Mouse (Mus musculus) heart, embryonic 10.5 days (tissue): ENCODE results near the gene Ywhag. TPM values are rescaled to one million over a fixed set of nuclear protein-coding genes. Genes with fewer than 3 reads are reported as not detected.

Experiments
- DNase-seq: peaks from one replicate; pipeline ENCODE4 v3.0.0-alpha.2; 2017; ENCODE audit warnings: low spot score
- H3K27ac ChIP-seq: fragments of 300-500 bp; sonication (generic); 2 replicates; pipeline ENCODE4 v1.5.1; 2016; ENCODE audit warnings: mild to moderate bottlenecking
- H3K27me3 ChIP-seq: fragments of 300-500 bp; sonication (generic); 2 replicates; pipeline ENCODE4 v1.6.1; 2016; ENCODE audit warnings: mild to moderate bottlenecking; ENCODE audit not compliant: poor library complexity, insufficient read depth, severe bottlenecking
- H3K36me3 ChIP-seq: fragments of 300-500 bp; sonication (generic); 2 replicates; pipeline ENCODE4 v1.6.1; 2016; ENCODE audit warnings: mild to moderate bottlenecking, moderate library complexity
- H3K4me1 ChIP-seq: fragments of 300-500 bp; sonication (generic); 2 replicates; pipeline ENCODE4 v1.6.1; 2016; ENCODE audit warnings: mild to moderate bottlenecking
- H3K4me3 ChIP-seq: fragments of 300-500 bp; sonication (generic); 2 replicates; pipeline ENCODE4 v1.5.1; 2016; ENCODE audit warnings: mild to moderate bottlenecking, moderate library complexity
- H3K9me3 ChIP-seq: fragments of 300-500 bp; sonication (generic); 2 replicates; pipeline ENCODE4 v1.6.1; 2016; ENCODE audit warnings: mild to moderate bottlenecking, moderate library complexity
- WGBS: fragments of 180-500 bp; shearing (Covaris S2); methylation state at CpG from one replicate; pipeline ENCODE4 v1.1.7; 2016; 5-methylcytosine and 5-hydroxymethylcytosine counted together
- polyA plus RNA-seq: library from polyadenylated mRNA; unstranded; fragments of >200 nt; fragmentation: Nextera tagmentation; extraction: Ambion mirVana; gene quantifications from 2 replicates; pipeline ENCODE4 v1.2.1, GENCODE M21; 2016

Ywhag gene
- polyA plus RNA-seq, 1 experiment from 2014 or later: 227 TPM

DNA sequence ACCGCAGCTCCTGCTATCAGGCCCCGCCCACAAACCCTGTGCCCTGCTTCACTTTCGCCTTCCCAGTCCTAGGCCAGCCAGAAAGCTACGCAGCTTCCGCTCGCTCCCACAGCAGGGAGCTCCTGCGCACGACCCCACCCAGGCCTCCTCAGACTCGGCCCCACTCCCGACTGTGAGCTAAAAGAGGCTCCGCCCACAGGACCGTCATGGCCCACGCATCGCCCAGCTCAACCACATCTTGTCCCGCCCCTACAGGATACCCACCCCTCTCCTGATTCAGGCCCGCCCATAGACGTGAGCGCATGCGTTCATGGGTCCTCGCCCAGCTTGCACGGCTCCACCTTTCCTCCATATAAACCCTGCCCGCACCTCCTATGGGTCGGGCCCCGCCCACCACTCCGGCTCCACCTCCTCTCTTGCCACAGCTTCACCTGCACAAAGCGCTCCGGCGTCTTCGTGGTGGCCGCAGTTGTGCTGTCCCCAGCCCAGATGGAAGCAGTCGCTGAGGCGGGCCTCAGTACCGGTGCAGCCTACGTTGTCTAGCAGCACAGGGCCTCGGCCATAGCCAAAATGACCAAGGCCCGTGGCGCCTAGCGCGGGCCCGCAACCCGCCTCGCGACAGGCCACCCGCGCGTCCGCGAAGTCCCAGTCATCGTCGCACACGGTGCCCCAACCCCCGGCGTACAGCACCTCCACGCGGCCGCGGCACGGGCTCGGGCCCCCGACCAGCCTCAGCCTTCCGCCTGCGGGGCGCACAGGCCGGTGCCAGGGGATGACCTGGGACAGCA, 28.3 kb upstream of the Ywhag start:
- H3K27me3 ChIP-seq: peaks cover 19% of the 10 kb centered on the region
- H3K36me3 ChIP-seq: no peaks in the 10 kb centered on the region
- H3K9me3 ChIP-seq: no peaks in the 10 kb centered on the region
- peak overlapping the region; percentile 95 for H3K27ac ChIP-seq
- peaks cover 38% of the 10 kb centered on the region for H3K4me1 ChIP-seq
- peak; percentile 100 for DNase-seq
- H3K4me3 ChIP-seq: peak overlapping the region; percentile 68
- under 1% methylated on average over 64 of the region's 64 CpGs for WGBS

DNA sequence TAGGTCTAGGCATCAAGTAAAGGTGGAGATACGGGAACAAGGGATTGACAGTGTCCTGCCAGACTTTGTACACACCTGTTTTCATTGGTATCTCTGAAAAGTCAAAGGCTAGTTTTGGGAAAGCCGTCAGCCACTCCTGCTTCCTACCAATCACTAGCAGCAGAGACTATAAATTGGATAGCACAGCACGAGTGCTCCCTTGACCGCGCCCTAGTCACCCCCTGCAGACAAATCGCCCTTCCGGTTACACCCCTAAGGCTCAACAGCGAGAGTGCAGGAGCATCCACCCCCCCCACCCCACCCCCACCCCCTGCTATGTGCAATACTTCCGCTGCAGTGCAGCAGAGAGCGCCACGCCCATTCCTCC, 27.7 kb upstream of the Ywhag start:
- Histone ChIP-seq H3K27ac (peak overlapping the region; percentile 95), H3K4me3 (peak overlapping the region; percentile 68), H3K4me1 (peaks cover 38% of the 10 kb centered on the region), H3K9me3 (no peaks in the 10 kb centered on the region), H3K27me3 (peaks cover 19% of the 10 kb centered on the region), H3K36me3 (no peaks in the 10 kb centered on the region)
- WGBS: under 1% methylated on average over 11 of the region's 11 CpGs
- DNase-seq: no peak

DNA sequence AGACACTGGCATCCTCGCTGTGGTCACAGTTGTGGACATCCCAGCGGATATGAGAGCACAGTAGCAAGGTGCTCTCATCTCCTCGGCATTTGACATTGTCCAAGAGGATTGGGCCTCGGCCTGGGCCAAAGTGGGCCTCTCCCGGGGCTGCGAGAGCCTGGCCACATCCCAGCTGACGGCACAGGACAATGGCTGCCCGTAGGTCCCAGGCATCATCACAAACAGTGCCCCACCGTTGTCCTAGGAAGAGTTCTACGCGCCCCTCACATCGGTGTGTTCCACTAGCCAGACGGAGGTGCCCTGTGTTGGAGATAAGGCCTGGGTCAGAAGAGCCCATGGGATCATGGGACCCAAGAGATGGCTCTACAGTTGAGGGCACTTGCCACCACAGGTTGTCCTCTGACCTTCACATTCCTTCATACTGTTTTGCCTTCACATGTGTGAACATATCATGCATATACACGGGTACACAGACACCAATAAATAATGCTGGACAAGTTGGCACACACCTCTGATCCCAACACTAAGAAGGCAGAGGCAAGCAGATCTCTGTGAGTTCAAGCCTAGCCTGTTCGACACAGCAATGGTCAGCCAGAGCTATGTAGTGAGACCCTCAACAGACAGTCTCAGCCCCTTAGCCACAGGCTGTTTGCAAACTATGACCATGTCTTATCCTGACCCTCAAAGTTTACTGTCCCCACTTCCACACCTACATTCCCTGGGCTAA, 26.7 kb upstream of the Ywhag start:
- DNase-seq: no peak
- Histone ChIP-seq H3K9me3 (no peaks in the 10 kb centered on the region), H3K4me3 (peak overlapping the region; percentile 68; the same call in 1 of the 2 replicates), H3K27me3 (peaks cover 19% of the 10 kb centered on the region), H3K4me1 (peaks cover 38% of the 10 kb centered on the region), H3K27ac (peak overlapping the region; percentile 95), H3K36me3 (no peaks in the 10 kb centered on the region)
- 92% methylated on average over 15 of the region's 15 CpGs for WGBS

DNA sequence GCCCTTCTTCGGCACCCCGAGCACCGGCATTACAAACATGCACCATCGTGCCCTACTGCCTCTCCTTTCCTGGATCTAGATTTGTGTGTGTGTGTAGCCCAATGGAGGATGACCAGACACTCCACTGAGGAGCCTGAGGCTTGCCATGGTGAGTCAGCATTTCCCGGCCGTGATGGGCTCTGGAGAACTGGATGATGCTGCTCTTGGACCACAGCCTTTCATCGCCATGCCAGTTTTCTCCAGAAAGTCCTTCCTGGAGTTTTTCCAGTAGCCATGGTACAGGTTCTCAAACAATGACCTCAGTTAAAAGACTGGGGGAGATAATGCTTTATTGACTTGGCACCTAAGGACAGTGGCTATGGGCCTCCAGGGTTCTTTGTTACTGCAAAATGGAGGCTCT, 25.5 kb upstream of the Ywhag start:
- Histone ChIP-seq H3K36me3 (no peaks in the 10 kb centered on the region), H3K4me1 (peaks cover 31% of the 10 kb centered on the region), H3K9me3 (no peaks in the 10 kb centered on the region), H3K27me3 (peaks cover 8% of the 10 kb centered on the region), H3K4me3 (no peak overlapping the region), H3K27ac (peak overlapping the region; percentile 2; the same call in 1 of the 2 replicates)
- no peak for DNase-seq
- 91% methylated on average over 7 of the region's 7 CpGs for WGBS

DNA sequence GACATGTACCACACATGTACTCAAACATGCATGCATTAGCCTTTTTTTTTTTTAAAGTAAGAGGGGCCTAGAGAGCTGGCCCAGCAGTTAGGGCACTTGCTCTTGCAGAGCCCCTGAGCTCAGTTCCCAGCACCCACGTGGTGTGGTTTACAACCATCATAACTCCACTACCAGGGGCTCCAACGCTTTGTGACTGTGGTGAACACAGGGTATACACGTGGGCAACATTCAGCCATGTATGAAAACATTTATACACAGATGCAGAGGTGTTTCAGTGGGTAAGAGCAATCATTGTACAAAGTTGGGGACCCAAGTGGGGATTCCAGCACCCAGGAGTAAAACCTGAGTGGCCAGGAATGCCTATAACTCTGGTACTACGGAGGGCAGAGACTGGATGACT, 24.0 kb upstream of the Ywhag start:
- H3K4me3 ChIP-seq: no peak overlapping the region; the same call in 1 of the 2 replicates
- no peaks in the 10 kb centered on the region for H3K9me3 ChIP-seq
- no peaks in the 10 kb centered on the region for H3K27me3 ChIP-seq
- no peaks in the 10 kb centered on the region for H3K36me3 ChIP-seq
- WGBS: 87% methylated on average over 4 of the region's 4 CpGs
- DNase-seq: no peak
- peak overlapping the region; percentile 93 for H3K27ac ChIP-seq
- peaks cover 30% of the 10 kb centered on the region for H3K4me1 ChIP-seq

DNA sequence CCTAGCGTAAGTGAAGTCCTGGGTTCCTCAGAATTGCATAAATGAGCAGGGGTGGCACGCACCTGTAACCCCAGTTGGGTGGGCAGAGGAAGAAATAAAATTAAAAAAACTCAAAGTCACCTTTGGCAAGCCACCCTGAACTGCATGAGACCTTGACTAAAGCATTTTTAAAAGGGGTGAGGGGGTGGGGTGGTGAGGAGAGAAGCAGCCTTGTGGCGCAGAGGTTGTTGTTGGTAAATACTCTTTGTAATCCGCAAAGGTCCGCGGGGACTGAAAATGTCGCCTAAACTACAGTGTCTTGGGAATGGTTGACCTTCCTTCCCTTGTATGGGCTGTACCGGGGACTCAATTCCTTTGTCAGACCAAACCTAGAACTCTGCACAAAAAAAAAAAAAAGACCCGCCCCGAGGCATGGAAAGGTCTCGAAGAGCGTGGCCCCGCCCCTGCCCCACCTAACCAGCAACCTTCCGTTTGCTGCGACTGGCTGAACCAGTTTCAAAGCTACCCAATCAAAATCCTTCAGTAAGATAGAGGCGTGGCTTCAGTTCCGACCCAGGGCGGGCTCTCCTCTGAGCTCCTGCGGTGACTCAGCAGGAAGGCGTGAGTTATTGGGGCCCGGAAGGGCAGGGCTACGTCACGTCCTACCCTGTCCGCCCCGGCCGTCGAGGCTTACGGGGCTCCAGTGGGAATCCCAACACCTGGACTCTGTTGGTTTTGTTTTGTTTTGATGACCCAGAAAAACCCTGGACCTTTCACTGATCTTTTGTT, 23.0 kb upstream of the Ywhag start:
- H3K9me3 ChIP-seq: no peaks in the 10 kb centered on the region

DNA sequence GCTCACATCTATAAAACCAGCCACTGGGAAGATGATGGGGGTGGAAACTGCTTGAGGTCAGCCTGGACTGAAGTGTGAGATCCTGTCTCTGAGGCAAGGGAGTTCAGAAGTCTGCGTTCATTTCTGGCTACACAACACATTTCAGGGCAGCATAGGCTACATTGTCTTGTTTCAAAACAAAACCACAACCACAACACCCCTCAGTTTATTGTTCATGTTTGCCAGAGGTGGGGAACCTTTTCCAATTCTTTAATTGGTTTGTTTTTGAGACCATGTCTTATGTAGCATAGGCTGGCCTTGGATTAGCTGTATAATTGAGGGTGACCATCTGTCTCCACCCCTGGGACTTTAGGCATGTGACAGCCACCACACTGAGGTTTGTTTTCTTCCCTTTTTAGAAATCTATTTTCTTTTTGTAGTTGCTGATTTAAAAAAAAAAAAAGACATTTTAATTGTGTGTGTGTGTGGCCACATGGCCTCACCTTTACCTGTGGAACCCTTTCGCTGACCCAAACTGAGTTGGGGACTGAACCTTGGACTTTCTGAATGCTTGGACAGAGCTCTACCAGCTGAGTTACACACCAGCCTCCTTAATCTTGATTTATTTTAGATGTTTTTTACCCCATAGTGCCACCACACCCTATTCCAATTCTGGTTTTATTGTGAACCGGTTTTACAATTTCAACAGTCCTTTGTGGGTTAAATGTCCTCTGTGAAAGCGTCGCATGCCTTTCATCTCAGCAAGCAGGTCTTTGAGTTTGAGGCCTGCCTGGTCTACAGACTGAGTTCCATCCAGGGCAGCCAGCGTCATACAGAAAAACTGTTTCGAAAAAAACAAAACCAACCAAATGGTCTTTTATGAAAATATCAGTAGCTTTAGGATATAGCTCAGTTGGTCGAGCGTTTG, 22.1 kb upstream of the Ywhag start:
- Histone ChIP-seq H3K4me3 (peak overlapping the region; percentile 49), H3K9me3 (no peaks in the 10 kb centered on the region), H3K27ac (peak overlapping the region; percentile 93), H3K36me3 (no peaks in the 10 kb centered on the region), H3K4me1 (peaks cover 17% of the 10 kb centered on the region; the same call in 1 of the 2 replicates), H3K27me3 (no peaks in the 10 kb centered on the region)
- no peak for DNase-seq
- WGBS: 90% methylated on average over 9 of the region's 9 CpGs

More for the DNA sequence above, 23.0 kb upstream of the Ywhag start:
- H3K27ac ChIP-seq: peak overlapping the region; percentile 93
- peak; percentile 99 for DNase-seq
- H3K36me3 ChIP-seq: no peaks in the 10 kb centered on the region
- peaks cover 24% of the 10 kb centered on the region for H3K4me1 ChIP-seq
- no peaks in the 10 kb centered on the region for H3K27me3 ChIP-seq
- peak overlapping the region; percentile 49 for H3K4me3 ChIP-seq
- WGBS: 8% methylated on average over 28 of the region's 28 CpGs

DNA sequence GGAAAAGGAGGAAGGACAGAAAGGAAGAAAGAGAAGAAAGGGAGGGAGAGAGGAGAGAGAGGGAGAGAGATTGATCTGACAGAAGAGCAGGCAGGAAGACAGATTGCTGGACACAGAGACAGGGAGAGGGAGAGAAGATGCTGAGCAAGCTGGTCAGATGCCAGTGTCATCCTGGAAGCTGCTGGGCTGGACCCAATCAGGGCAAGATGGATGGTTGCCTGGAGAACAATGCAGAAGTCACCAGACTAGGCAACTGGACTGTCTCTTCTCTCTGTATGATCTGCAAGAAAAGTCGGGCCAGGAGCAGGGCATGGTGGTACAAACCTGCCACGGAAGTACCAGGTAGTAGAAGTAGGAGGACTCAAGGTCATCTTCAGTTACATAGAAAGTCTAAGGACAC, 18.4 kb upstream of the Ywhag start:
- H3K4me3 ChIP-seq: no peak overlapping the region
- H3K9me3 ChIP-seq: no peaks in the 10 kb centered on the region
- WGBS: 76% methylated on average over 2 of the region's 2 CpGs
- no peaks in the 10 kb centered on the region for H3K27me3 ChIP-seq
- no peaks in the 10 kb centered on the region for H3K36me3 ChIP-seq
- DNase-seq: no peak
- no peak overlapping the region for H3K27ac ChIP-seq
- peaks cover 7% of the 10 kb centered on the region for H3K4me1 ChIP-seq

DNA sequence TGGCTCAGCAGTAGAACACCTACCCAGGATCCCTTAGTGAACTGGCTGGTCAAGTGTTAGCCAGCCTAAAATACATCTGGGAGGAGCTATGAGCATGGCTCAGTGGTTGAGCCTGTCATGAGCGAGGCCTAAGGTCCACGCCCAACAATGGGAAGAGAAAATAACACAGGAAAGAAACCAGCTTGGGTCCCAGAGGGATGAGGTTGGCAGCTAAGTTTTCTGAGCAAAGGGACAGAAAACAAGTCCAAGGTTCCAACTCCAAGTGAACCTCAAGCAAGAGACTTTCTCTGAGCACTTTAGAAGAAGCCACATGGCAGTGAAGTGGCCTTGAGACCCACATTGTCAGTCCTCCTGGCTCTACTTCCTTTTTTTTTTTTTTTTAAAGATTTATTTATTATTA, 17.2 kb upstream of the Ywhag start:
- Histone ChIP-seq H3K27me3 (no peaks in the 10 kb centered on the region), H3K4me3 (no peak overlapping the region), H3K4me1 (peaks cover 8% of the 10 kb centered on the region), H3K36me3 (no peaks in the 10 kb centered on the region), H3K9me3 (no peaks in the 10 kb centered on the region), H3K27ac (peak overlapping the region; percentile 57; the same call in 1 of the 2 replicates)
- WGBS: 83% methylated on average over 2 of the region's 2 CpGs
- DNase-seq: no peak

DNA sequence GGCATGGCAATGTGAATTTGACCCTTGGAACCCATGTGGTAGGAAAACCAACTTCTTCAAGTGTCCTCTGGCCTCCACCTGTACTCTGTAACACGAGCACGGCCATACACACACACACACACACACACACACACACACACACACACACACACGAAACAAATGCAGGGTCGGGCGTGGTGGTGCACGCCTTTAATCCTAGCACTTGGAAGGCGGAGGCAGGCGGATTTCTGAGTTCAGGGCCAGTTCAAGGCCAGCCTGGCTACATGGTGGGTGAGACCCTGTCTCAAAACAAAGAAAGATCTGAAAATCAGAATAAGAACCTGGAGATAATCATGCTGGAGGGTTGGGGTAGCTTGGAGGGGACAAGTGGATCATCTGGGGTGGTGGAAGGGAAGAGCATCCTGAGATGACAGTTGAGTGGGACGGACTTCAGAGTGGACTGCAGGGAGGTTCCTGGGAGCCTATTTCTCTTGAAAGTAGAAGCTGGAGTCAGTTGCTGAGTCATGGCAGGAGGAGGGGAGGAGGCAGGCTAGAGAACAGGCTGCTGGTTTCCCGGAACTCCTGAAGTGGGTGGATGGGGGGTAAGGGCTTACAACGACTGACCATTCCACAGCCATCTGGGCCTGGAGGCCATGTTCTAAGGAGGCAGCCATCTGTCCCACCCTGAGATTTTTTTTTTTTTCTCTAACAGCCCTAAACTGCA, 16.4 kb upstream of the Ywhag start:
- Histone ChIP-seq H3K9me3 (no peaks in the 10 kb centered on the region), H3K4me1 (peaks cover 15% of the 10 kb centered on the region), H3K27me3 (no peaks in the 10 kb centered on the region), H3K36me3 (no peaks in the 10 kb centered on the region), H3K4me3 (no peak overlapping the region), H3K27ac (peak overlapping the region; percentile 57)
- peak; percentile 85 for DNase-seq
- 75% methylated on average over 11 of the region's 11 CpGs for WGBS

DNA sequence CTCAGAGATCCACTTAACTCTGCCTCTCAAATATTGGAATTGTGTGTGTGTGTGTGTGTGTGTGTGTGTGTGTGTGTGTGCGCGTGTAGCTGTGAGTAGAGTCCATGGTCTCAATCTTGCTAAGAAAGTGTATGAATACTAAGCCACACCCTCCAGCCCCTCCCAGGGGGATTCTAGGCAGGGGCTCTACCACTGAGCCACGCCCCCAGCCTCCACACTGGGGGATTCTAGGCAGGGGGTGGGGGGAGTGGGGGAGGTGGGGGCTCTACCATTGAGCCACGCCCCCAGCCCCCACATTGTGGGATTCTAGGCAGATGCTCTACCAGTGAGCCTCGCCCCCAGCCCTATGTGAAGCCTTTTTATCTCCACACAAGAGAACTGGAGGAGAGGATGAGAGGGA, 12.2 kb upstream of the Ywhag start:
- Histone ChIP-seq H3K4me1 (peaks cover 17% of the 10 kb centered on the region), H3K4me3 (0 out of 2 replicates have a peak overlapping the region, but pooled peaks have one; percentile 15), H3K27me3 (no peaks in the 10 kb centered on the region), H3K27ac (no peak overlapping the region), H3K36me3 (no peaks in the 10 kb centered on the region), H3K9me3 (no peaks in the 10 kb centered on the region)
- DNase-seq: no peak
- WGBS: 67% methylated on average over 4 of the region's 5 CpGs
